Mouse (Mus musculus): ENCODE data around the gene Ninj2. TPM values are rescaled to one million over a fixed set of nuclear protein-coding genes. Genes with fewer than 3 reads are reported as not detected.

The Ninj2 gene
- polyA plus RNA-seq, 1 experiment from 2014 or later: 0.31 TPM

- CTCF ChIA-PET: interaction anchor here (0.8 to 2.5 kb wide), 12 partner anchors 13 to 264 kb away, joined by 3 to 11 read pairs (median 4); no protein-coding TSS in a partner anchor
- in situ Hi-C loops (cut with MboI; ENCODE audit: low pct_unique_long_range_greater_than_20kb): loop anchor here (5.0 to 10.0 kb wide), 5 partner anchors 151 to 711 kb away; no protein-coding TSS in a partner anchor
- POLR2A ChIA-PET: interaction anchor here (0.9 kb wide), 1 partner anchor 78 kb away, joined by 3 read pairs; no protein-coding TSS in a partner anchor
Observed at GRCm38 (mm10) chr6:120193174-120193573, 100.0 kb downstream of the Ninj2 start.

DNA sequence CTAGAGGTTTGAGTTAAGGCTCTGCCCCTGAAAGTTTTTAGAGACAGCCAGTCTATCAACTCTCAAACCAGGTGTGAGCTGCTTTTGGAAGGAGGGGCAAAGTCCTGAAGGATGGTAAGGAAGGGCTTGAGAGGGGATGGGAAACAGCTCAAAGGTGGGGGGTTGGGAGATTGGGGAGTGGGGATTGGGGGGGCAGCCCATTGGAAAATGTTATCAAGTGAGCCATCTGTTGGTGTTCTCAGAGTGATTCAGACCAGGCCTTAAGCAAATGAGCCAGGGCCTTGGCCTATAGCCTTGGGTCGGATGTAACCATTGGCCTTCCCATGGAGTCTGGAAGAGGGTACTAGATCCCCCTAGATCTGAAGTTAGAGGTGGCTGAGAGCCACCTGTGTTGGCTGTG is 100.6 kb downstream of the Ninj2 start:
- TF ChIP-seq CTCF (IDR thresholded peaks at IDR 0.05): no peak
- in situ Hi-C loops (cut with MboI; ENCODE audit: low pct_unique_long_range_greater_than_20kb): loop anchor here (5.0 to 10.0 kb wide), 5 partner anchors 151 to 711 kb away; no protein-coding TSS in a partner anchor
- ChIA-PET POLR2A (interaction anchor here (0.8 kb wide), 1 partner anchor 116 kb away, joined by 3 read pairs; no protein-coding TSS in a partner anchor), CTCF (interaction anchor here (0.8 to 2.5 kb wide), 12 partner anchors 14 to 265 kb away, joined by 3 to 11 read pairs (median 4); no protein-coding TSS in a partner anchor)
- H3K27me3 ChIP-seq: no peaks in the 10 kb centered on the region
- ATAC-seq: no peak
- no peak for DNase-seq (ENCODE audit: low read depth, low spot score)

More at GRCm38 (mm10) chr6:120193174-120193573, 100.0 kb downstream of the Ninj2 start:
- DNase-seq (ENCODE audit: low read depth, low spot score) (no peak), ATAC-seq (peak; percentile 46)
- no peaks in the 10 kb centered on the region for H3K27me3 ChIP-seq
- no peak for TF ChIP-seq CTCF (IDR thresholded peaks at IDR 0.05)

GRCm38 (mm10) chr6:120194305-120194704 is 101.2 kb downstream of the Ninj2 start:
- ATAC-seq: no peak
- ChIA-PET POLR2A (interaction anchor here (0.6 to 0.8 kb wide), 2 partner anchors 116 to 261 kb away, joined by 3 read pairs; no protein-coding TSS in a partner anchor), CTCF (interaction anchor here (1.2 to 2.5 kb wide), 7 partner anchors 153 to 261 kb away, joined by 3 to 11 read pairs (median 3); no protein-coding TSS in a partner anchor)
- TF ChIP-seq CTCF (IDR thresholded peaks at IDR 0.05): no peak
- no peak for DNase-seq (ENCODE audit: low read depth, low spot score)
- in situ Hi-C loops (cut with MboI; ENCODE audit: low pct_unique_long_range_greater_than_20kb): loop anchor here (5.0 to 10.0 kb wide), 5 partner anchors 152 to 712 kb away; no protein-coding TSS in a partner anchor
- H3K27me3 ChIP-seq: no peaks in the 10 kb centered on the region

- in situ Hi-C loops (cut with MboI; ENCODE audit: low pct_unique_long_range_greater_than_20kb): loop anchor here (5.0 to 10.0 kb wide), 5 partner anchors 153 to 713 kb away; no protein-coding TSS in a partner anchor
- POLR2A ChIA-PET: no interaction called here
- CTCF ChIA-PET: interaction anchor here (1.8 kb wide), 1 partner anchor 213 kb away, joined by 5 read pairs; no protein-coding TSS in a partner anchor
- no peak for TF ChIP-seq CTCF (IDR thresholded peaks at IDR 0.05)
- no peaks in the 10 kb centered on the region for H3K27me3 ChIP-seq
- DNase-seq (ENCODE audit: low read depth, low spot score): no peak
- no peak for ATAC-seq
Observed at GRCm38 (mm10) chr6:120194963-120195362, 101.8 kb downstream of the Ninj2 start.

DNA sequence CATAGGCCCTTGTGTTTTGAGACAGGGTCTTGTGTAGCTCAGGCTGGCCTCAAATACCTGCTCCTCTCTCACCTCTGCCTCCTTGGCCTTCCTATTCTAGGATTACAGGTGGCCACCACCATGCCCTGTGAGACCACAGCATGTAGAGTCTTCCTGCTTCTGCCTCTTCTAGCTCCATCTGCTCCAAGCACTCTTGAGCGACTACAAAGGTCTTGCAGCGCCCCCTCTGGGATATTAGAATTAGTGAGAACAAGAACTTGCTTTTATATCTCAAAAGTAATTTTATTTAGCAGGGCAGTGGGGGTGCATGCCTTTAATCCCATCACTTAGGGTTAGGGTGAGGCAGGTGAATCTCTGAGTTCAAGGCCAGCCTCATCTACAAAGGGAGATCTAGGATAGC is 103.7 kb downstream of the Ninj2 start:
- POLR2A ChIA-PET: interaction anchor here (0.6 kb wide), 1 partner anchor 8 kb away, joined by 5 read pairs; no protein-coding TSS in a partner anchor
- no peak for ATAC-seq
- in situ Hi-C loops (cut with MboI; ENCODE audit: low pct_unique_long_range_greater_than_20kb): loop anchor here (10.0 kb wide), 2 partner anchors 192 to 262 kb away; no protein-coding TSS in a partner anchor
- TF ChIP-seq CTCF (IDR thresholded peaks at IDR 0.05): peak; percentile 69
- H3K27me3 ChIP-seq: no peaks in the 10 kb centered on the region
- CTCF ChIA-PET: interaction anchor here (0.7 to 2.5 kb wide), 6 partner anchors 10 to 262 kb away, joined by 3 to 10 read pairs (median 4); no protein-coding TSS in a partner anchor
- DNase-seq (ENCODE audit: low read depth, low spot score): no peak

DNA sequence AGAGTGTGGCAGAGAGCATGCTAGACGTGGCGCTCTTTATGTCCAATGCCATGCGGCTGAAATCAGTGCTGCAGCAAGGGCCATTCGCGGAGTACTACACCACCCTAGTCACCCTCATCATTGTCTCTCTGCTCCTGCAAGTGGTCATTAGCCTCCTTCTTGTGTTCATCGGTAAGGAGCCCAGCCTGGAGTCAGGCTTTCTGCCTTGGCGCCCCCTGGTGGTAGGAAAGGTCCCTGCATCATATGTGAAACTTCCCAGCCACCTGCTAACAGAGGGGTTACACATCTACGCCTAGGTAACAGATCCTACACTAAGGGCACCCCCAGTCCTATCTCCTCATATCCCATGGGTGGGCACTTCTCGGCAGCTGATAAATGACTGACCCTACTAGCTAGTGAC is 104.8 kb downstream of the Ninj2 start:
- ChIA-PET CTCF (interaction anchor here (0.7 to 2.5 kb wide), 6 partner anchors 10 to 405 kb away, joined by 3 to 10 read pairs (median 4); no protein-coding TSS in a partner anchor), POLR2A (no interaction called here)
- in situ Hi-C loops (cut with MboI; ENCODE audit: low pct_unique_long_range_greater_than_20kb): loop anchor here (10.0 kb wide), 2 partner anchors 193 to 263 kb away; no protein-coding TSS in a partner anchor
- peak; percentile 95 for TF ChIP-seq CTCF (IDR thresholded peaks at IDR 0.05)
- no peaks in the 10 kb centered on the region for H3K27me3 ChIP-seq
- DNase-seq (ENCODE audit: low read depth, low spot score) (no peak), ATAC-seq (no peak)

DNA sequence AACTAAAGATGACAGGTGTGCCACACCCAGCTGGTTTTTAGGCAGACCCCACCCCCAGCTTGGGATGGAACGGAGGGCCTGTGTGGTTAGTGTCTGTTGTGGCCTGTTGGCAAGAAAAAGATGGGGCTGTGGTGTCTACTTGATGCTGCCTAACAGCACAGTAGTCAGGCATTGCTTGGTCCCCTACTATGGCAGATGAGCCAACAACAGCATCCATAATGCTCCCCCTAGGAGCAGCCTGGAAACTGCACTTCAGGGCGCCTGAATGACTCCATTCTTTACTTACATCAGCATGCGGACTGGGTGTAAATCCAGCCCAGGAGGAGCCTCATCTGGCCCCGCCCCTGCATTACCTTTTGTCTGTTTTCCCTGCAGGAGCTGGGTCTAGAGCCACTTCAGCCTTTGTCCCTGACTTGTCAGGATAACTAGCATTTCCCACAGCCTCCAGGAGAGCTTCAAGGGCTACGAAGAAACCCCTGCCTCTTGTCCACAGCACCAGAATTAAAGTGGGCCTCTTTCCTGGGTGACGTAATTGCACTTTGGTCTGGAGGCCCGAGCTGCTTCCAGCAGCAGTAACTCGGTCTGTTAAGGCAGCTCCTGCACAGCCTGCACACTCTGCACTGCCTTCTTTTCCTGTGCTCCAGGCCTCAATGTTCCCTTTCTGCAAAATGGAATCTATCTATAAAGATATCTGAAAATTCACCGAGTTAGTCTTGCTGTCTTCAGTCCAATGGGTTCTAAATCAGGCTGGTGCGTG is 106.7 kb downstream of the Ninj2 start:
- no peak for ATAC-seq
- CTCF ChIA-PET: interaction anchor here (0.9 kb wide), 1 partner anchor 203 kb away, joined by 3 read pairs; no protein-coding TSS in a partner anchor
- POLR2A ChIA-PET: no interaction called here
- in situ Hi-C loops (cut with MboI; ENCODE audit: low pct_unique_long_range_greater_than_20kb): loop anchor here (10.0 kb wide), 2 partner anchors 195 to 265 kb away; no protein-coding TSS in a partner anchor
- no peak for TF ChIP-seq CTCF (IDR thresholded peaks at IDR 0.05)
- no peaks in the 10 kb centered on the region for H3K27me3 ChIP-seq
- no peak for DNase-seq (ENCODE audit: low read depth, low spot score)

GRCm38 (mm10) chr6:120201956-120202355 is 108.8 kb downstream of the Ninj2 start:
- in situ Hi-C loops (cut with MboI; ENCODE audit: low pct_unique_long_range_greater_than_20kb): no loop called here
- no peaks in the 10 kb centered on the region for H3K27me3 ChIP-seq
- CTCF ChIA-PET: interaction anchor here (0.5 to 0.8 kb wide), 2 partner anchors 18 to 21 kb away, joined by 3 read pairs; no protein-coding TSS in a partner anchor
- POLR2A ChIA-PET: interaction anchor here (0.6 kb wide), 1 partner anchor 324 kb away, joined by 8 read pairs; no protein-coding TSS in a partner anchor
- no peak for TF ChIP-seq CTCF (IDR thresholded peaks at IDR 0.05)
- no peak for ATAC-seq
- no peak for DNase-seq (ENCODE audit: low read depth, low spot score)

- H3K27me3 ChIP-seq: no peaks in the 10 kb centered on the region
- in situ Hi-C loops (cut with MboI; ENCODE audit: low pct_unique_long_range_greater_than_20kb): no loop called here
- no peak for TF ChIP-seq CTCF (IDR thresholded peaks at IDR 0.05)
- DNase-seq (ENCODE audit: low read depth, low spot score): no peak
- ChIA-PET CTCF (interaction anchor here (0.8 kb wide), 1 partner anchor 20 kb away, joined by 3 read pairs; no protein-coding TSS in a partner anchor), POLR2A (interaction anchor here (0.6 kb wide), 1 partner anchor 324 kb away, joined by 8 read pairs; no protein-coding TSS in a partner anchor)
- ATAC-seq: no peak
Observed at GRCm38 (mm10) chr6:120202406-120202805, 109.3 kb downstream of the Ninj2 start.

DNA sequence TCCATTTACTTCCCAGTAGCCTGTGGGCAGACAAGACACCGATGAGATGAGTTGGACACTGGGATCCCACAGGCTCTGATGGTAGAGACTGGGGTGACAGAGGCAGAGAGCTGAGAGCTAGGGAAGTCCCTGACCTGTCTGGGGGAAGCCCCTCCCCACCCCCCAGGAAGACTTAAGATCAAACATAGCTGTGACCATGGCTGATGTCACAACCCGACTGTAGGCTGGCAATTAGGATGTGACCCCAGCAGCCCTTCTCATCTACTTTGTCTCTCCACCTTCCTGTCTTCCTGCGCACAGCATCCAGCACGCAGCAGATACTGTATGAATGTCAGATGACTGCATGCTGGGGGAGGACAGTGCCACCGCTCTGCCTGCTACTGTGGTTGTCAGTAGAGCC is 113.4 kb downstream of the Ninj2 start:
- ChIA-PET CTCF (interaction anchor here (1.1 kb wide), 1 partner anchor 10 kb away, joined by 3 read pairs; no protein-coding TSS in a partner anchor), POLR2A (no interaction called here)
- ATAC-seq (no peak), DNase-seq (ENCODE audit: low read depth, low spot score) (no peak)
- in situ Hi-C loops (cut with MboI; ENCODE audit: low pct_unique_long_range_greater_than_20kb): no loop called here
- no peaks in the 10 kb centered on the region for H3K27me3 ChIP-seq
- TF ChIP-seq CTCF (IDR thresholded peaks at IDR 0.05): no peak

Data from Patski (cell line).